Mouse (Mus musculus) heart, adult 2 months (tissue): ENCODE results near the gene Tmsb15b2.

ENCODE experiments used
- CTCF ChIP-seq: fragments of 200-600 bp; IDR thresholded peaks from 2 replicates; pipeline ENCODE4 v1.8.1; 2022; ENCODE audit warnings: antibody characterized with exemption, mild to moderate bottlenecking, moderate library complexity
- EP300 ChIP-seq: fragments of 200-500 bp; IDR thresholded peaks from 2 replicates; pipeline ENCODE4 v1.6.1; 2011; ENCODE audit warnings: low read depth, low read length, control low read depth; ENCODE audit not compliant: insufficient read depth
- POLR2A ChIP-seq: fragments of 200-500 bp; IDR thresholded peaks from 2 replicates; pipeline ENCODE4 v1.6.1; 2011; ENCODE audit warnings: mild to moderate bottlenecking, low read depth, low read length, control low read depth; ENCODE audit not compliant: insufficient read depth

DNA sequence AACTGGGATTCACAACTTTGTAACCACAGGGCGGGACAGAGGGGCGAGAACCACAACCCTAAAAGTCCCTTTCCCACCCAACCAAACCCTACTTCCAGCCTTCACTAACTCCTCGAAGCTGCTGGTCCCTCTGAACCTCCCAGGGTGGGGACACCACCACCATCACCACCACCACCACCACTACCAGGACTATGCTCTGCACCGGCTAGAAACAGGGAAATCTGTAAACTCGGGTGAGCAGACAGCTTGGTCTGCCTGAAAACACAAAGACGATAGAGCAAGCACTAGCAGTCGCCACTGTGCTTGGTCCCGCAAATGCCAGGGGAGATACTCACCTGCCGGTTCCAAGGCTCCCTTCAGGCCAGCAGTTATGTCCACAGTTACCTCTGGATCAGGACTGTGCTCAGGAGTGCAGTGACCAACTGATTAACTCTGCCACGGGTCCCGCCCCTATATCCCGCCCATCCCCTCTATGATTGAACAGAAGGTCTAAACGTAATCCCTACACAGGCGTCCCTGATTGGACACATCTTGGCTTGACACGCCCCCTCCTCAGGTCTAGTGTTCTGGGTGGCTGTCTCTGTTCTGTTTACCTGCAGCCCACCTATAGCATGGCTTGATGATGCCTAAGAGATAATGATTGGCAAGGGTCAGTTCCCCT is 1.3 kb upstream of the Tmsb15b2 start, which contains the start of the genes Tmsb15l and Tmsb15b1:
- TF ChIP-seq CTCF (no peak), POLR2A (no peak), EP300 (no peak)
